Mouse (Mus musculus) left cerebral cortex, postnatal 25 days (tissue): ENCODE results near the gene Gm49369. TPM values are rescaled to one million over a fixed set of nuclear protein-coding genes. Genes with fewer than 3 reads are reported as not detected.

Experiments used
- DNase-seq, 2 experiments: peaks; one replicate each; pipeline ENCODE4 v3.0.0; 2022; ENCODE audit warnings: low spot score in 2 of 2, mixed read lengths in 1 of 2
- intact Hi-C: fragments of 180-260 bp; cut with DNase I; formaldehyde crosslinking; loops from one replicate; pipeline ENCODE4 v1.15.1; 2025
- total RNA-seq, 2 experiments: library from RNA; stranded (reverse); gene quantifications; 2 replicates each; pipeline ENCODE4 v1.2.3; 2021

Gene Gm49369
- total RNA-seq, 2 experiments from 2014 or later = 0.57 to 6.8 TPM

- intact Hi-C loops = no loop called here
- no peak for DNase-seq
These were observed 8.0 kb downstream of the Gm49369 start for GRCm38 (mm10) chr7:142374413-142375015.

- DNase-seq = no peak
- intact Hi-C loops = loop anchor here (2.0 kb wide), 1 partner anchor 13 kb away; no protein-coding TSS in a partner anchor
These were observed 8.6 kb downstream of the Gm49369 start, which contains the start of gene Ifitm10 for GRCm38 (mm10) chr7:142373641-142374412. Ifitm10 (minus strand) TSS chr7:142373753.

GRCm38 (mm10) chr7:142373039-142373438, 9.4 kb downstream of the Gm49369 start:
- intact Hi-C loops = loop anchor here (2.0 kb wide), 1 partner anchor 14 kb away; no protein-coding TSS in a partner anchor
- no peak for DNase-seq

- peak in 1 of 2 experiments; percentile 34 for DNase-seq
- intact Hi-C loops = loop anchor here (1.0 to 2.0 kb wide), 2 partner anchors 15 to 23 kb away; no protein-coding TSS in a partner anchor
These were observed 10.5 kb downstream of the Gm49369 start for GRCm38 (mm10) chr7:142371768-142372661.

- peak; percentile 66 to 82 for DNase-seq
- intact Hi-C loops = loop anchor here (1.0 kb wide), 1 partner anchor 22 kb away; no protein-coding TSS in a partner anchor
These were observed 11.1 kb downstream of the Gm49369 start for GRCm38 (mm10) chr7:142371398-142371767.

GRCm38 (mm10) chr7:142370937-142371336, 11.5 kb downstream of the Gm49369 start:
- intact Hi-C loops = loop anchor here (1.0 kb wide), 1 partner anchor 22 kb away; no protein-coding TSS in a partner anchor
- DNase-seq = no peak

- no peak for DNase-seq
- intact Hi-C loops = no loop called here
These were observed 12.6 kb downstream of the Gm49369 start for GRCm38 (mm10) chr7:142369820-142370219.

- intact Hi-C loops = no loop called here
- DNase-seq = no peak
These were observed 13.6 kb downstream of the Gm49369 start for GRCm38 (mm10) chr7:142368856-142369255.

- no peak for DNase-seq
- intact Hi-C loops = no loop called here
These were observed 19.4 kb downstream of the Gm49369 start for GRCm38 (mm10) chr7:142363107-142363506.

- DNase-seq = no peak
- intact Hi-C loops = no loop called here
These were observed 21.7 kb downstream of the Gm49369 start for GRCm38 (mm10) chr7:142360743-142361142.

GRCm38 (mm10) chr7:142359129-142359528, 23.3 kb downstream of the Gm49369 start:
- no peak for DNase-seq
- intact Hi-C loops = no loop called here

GRCm38 (mm10) chr7:142357566-142357965, 24.9 kb downstream of the Gm49369 start:
- DNase-seq = no peak
- intact Hi-C loops = no loop called here

- intact Hi-C loops = no loop called here
- no peak for DNase-seq
These were observed 27.7 kb downstream of the Gm49369 start for GRCm38 (mm10) chr7:142354661-142355233.

GRCm38 (mm10) chr7:142353854-142354253, 28.6 kb downstream of the Gm49369 start:
- intact Hi-C loops = no loop called here

GRCm38 (mm10) chr7:142351569-142351968, 30.9 kb downstream of the Gm49369 start:
- intact Hi-C loops = no loop called here
- DNase-seq = no peak

More at GRCm38 (mm10) chr7:142353854-142354253, 28.6 kb downstream of the Gm49369 start:
- no peak for DNase-seq

GRCm38 (mm10) chr7:142349308-142349961, 33.0 kb downstream of the Gm49369 start:
- intact Hi-C loops = loop anchor here (1.0 kb wide), 1 partner anchor 22 kb away; no protein-coding TSS in a partner anchor
- DNase-seq = peak; percentile 52 to 83

- no peak for DNase-seq
- intact Hi-C loops = no loop called here
These were observed 34.9 kb downstream of the Gm49369 start for GRCm38 (mm10) chr7:142347542-142347941.

GRCm38 (mm10) chr7:142342247-142342640, 40.2 kb downstream of the Gm49369 start:
- no peak for DNase-seq
- intact Hi-C loops = no loop called here
